Comparison of ENCODE assay signal across 21 mouse cellular contexts in genomic region chr7:128766696-128767095, GRCm38 (mm10). TPM values are rescaled to one million over a fixed set of nuclear protein-coding genes. Genes with fewer than 3 reads are reported as not detected.
DNase-seq lines count a peak whose midpoint lies in the region; ATAC-seq and TF ChIP-seq lines count a peak whose summit lies in the region.
"Had no signal": no experiment of that assay in that cellular context is flagged by ENCODE, and none has a peak within 500 bp of the region (broad histone marks: within the 10 kb centered on the region; RNA-seq: fewer than 3 reads in every experiment).

No protein-coding gene starts in this region.

- H3K27ac ChIP-seq in heart, embryonic 15.5 days: peak overlapping the region; percentile 63; the same call in 1 of the 2 replicates
- H3K27ac ChIP-seq in heart, adult 2 months: no peak overlapping the region
- no peak overlapping the region for H3K27ac ChIP-seq in limb, embryonic 14.5 days (replicated peaks; ENCODE audit: low read depth, low read length)
- no peak overlapping the region for H3K27ac ChIP-seq in limb, embryonic 10.5 days
- H3K27ac ChIP-seq in stomach, embryonic 16.5 days (ENCODE audit: low read length): no peak overlapping the region
- H3K27ac ChIP-seq: forebrain, embryonic 12.5 days; hindbrain, embryonic 14.5 days; kidney, postnatal 0 days; midbrain, embryonic 15.5 days; neural tube, embryonic 15.5 days had no signal

- intact Hi-C loops in heart, adult 2 months (cut with DNase I): no loop called here

- no peaks in the 10 kb centered on the region for H3K9me3 ChIP-seq in heart, embryonic 15.5 days (replicated peaks)
- no peaks in the 10 kb centered on the region for H3K9me3 ChIP-seq in limb, embryonic 14.5 days (ENCODE audit: control insufficient read depth, low read length)
- H3K9me3 ChIP-seq in limb, embryonic 10.5 days (replicated peaks): no peaks in the 10 kb centered on the region
- H3K9me3 ChIP-seq in stomach, embryonic 16.5 days (replicated peaks; ENCODE audit: control insufficient read depth, low read length): no peaks in the 10 kb centered on the region
- H3K9me3 ChIP-seq: forebrain, embryonic 12.5 days; G1E; megakaryocyte, embryonic 14.5 days; midbrain, embryonic 15.5 days; neural tube, embryonic 15.5 days had no signal

- TF ChIP-seq POLR2A in heart, adult 2 months (IDR thresholded peaks at IDR 0.05; ENCODE audit: insufficient read depth, low read depth, low read length): no peak
- no peak for TF ChIP-seq POLR2A in limb, embryonic 14.5 days (IDR thresholded peaks at IDR 0.05; ENCODE audit: borderline replicate concordance, extremely low read depth, insufficient read depth, insufficient read length)

- peaks cover 4% of the 10 kb centered on the region; the same call in 1 of the 2 replicates for H3K4me1 ChIP-seq in heart, embryonic 15.5 days (replicated peaks)
- H3K4me1 ChIP-seq in heart, adult 2 months (ENCODE audit: control insufficient read depth, insufficient read depth, low read length): no peaks in the 10 kb centered on the region
- H3K4me1 ChIP-seq in limb, embryonic 14.5 days (ENCODE audit: control insufficient read depth, insufficient read depth, low read length): no peaks in the 10 kb centered on the region
- no peaks in the 10 kb centered on the region for H3K4me1 ChIP-seq in limb, embryonic 10.5 days
- H3K4me1 ChIP-seq in stomach, embryonic 16.5 days (ENCODE audit: control insufficient read depth, insufficient read depth, low read length): no peaks in the 10 kb centered on the region
- H3K4me1 ChIP-seq: forebrain, embryonic 12.5 days; megakaryocyte, embryonic 14.5 days; midbrain, embryonic 15.5 days; neural tube, embryonic 15.5 days had no signal

- ATAC-seq in heart, embryonic 15.5 days (replicated peaks; ENCODE audit: insufficient number of reproducible peaks, insufficient read depth, low FRiP score, low read depth): peak; percentile 47; the same call in 1 of the 2 replicates
- ATAC-seq in limb, embryonic 14.5 days (ENCODE audit: low FRiP score, low read depth): no peak
- peak; percentile 74 for ATAC-seq in stomach, embryonic 16.5 days (ENCODE audit: insufficient read depth, low FRiP score)
- ATAC-seq: liver, postnatal 0 days; midbrain, embryonic 15.5 days had no signal

- no peak for TF ChIP-seq CTCF in heart, adult 2 months (IDR thresholded peaks at IDR 0.05)

- H3K4me2 ChIP-seq in heart, embryonic 15.5 days: no peak overlapping the region
- H3K4me2 ChIP-seq in limb, embryonic 14.5 days (replicated peaks; ENCODE audit: low read depth, low read length, severe bottlenecking): no peak overlapping the region
- no peak overlapping the region for H3K4me2 ChIP-seq in stomach, embryonic 16.5 days (ENCODE audit: low read depth, low read length)
- H3K4me2 ChIP-seq: forebrain, embryonic 12.5 days; hindbrain, embryonic 14.5 days; midbrain, embryonic 15.5 days; neural tube, embryonic 15.5 days had no signal

- TF ChIP-seq EP300 in heart, adult 2 months (IDR thresholded peaks at IDR 0.05; ENCODE audit: insufficient read depth, low read depth, low read length): no peak

- no peaks in the 10 kb centered on the region for H3K79me2 ChIP-seq in heart, adult 2 months (replicated peaks; ENCODE audit: control insufficient read depth, insufficient read depth, low read length)

- H3K36me3 ChIP-seq in heart, embryonic 15.5 days: peaks cover 76% of the 10 kb centered on the region
- H3K36me3 ChIP-seq in heart, adult 2 months (ENCODE audit: control insufficient read depth, insufficient read depth, low read length): peaks cover 5% of the 10 kb centered on the region
- peaks cover 89% of the 10 kb centered on the region for H3K36me3 ChIP-seq in limb, embryonic 14.5 days (ENCODE audit: control insufficient read depth, insufficient read depth, low read length)
- H3K36me3 ChIP-seq in limb, embryonic 10.5 days: peaks cover 94% of the 10 kb centered on the region
- peaks cover 40% of the 10 kb centered on the region for H3K36me3 ChIP-seq in stomach, embryonic 16.5 days (ENCODE audit: control insufficient read depth, insufficient read depth, low read length)

- peak; percentile 36 to 64 for DNase-seq in cerebellum, postnatal 25 days
- DNase-seq in cerebellum, adult 11 months: no peak
- no peak for DNase-seq in heart, adult 2 months
- peak; percentile 25 for DNase-seq in limb, embryonic 14.5 days (ENCODE audit: low spot score)
- DNase-seq in limb, embryonic 10.5 days (ENCODE audit: low spot score): no peak
- no peak for DNase-seq in adrenal gland, adult 8-10 months
- DNase-seq: adrenal gland, postnatal 36 days; gastrocnemius, postnatal 10 days; kidney, adult 11 months; liver, postnatal 0 days; lung, postnatal 14 days; right cerebral cortex, postnatal 25 days had no signal

- H3K9ac ChIP-seq in heart, embryonic 15.5 days: no peak overlapping the region
- H3K9ac ChIP-seq in heart, adult 2 months (ENCODE audit: low read depth, low read length): no peak overlapping the region
- no peak overlapping the region for H3K9ac ChIP-seq in limb, embryonic 14.5 days (ENCODE audit: low read depth, low read length, severe bottlenecking)
- H3K9ac ChIP-seq in stomach, embryonic 16.5 days (ENCODE audit: low read length): no peak overlapping the region
- H3K9ac ChIP-seq: forebrain, embryonic 12.5 days; hindbrain, embryonic 14.5 days; liver, postnatal 0 days; midbrain, embryonic 15.5 days; neural tube, embryonic 15.5 days had no signal

- no peaks in the 10 kb centered on the region for H3K27me3 ChIP-seq in heart, embryonic 15.5 days
- H3K27me3 ChIP-seq in heart, adult 2 months (ENCODE audit: control insufficient read depth, insufficient read depth, low read length): no peaks in the 10 kb centered on the region
- H3K27me3 ChIP-seq in limb, embryonic 14.5 days (ENCODE audit: control insufficient read depth, insufficient read depth, low read length): no peaks in the 10 kb centered on the region
- no peaks in the 10 kb centered on the region for H3K27me3 ChIP-seq in limb, embryonic 10.5 days (ENCODE audit: low read depth, poor library complexity, severe bottlenecking)
- no peaks in the 10 kb centered on the region for H3K27me3 ChIP-seq in stomach, embryonic 16.5 days (ENCODE audit: control insufficient read depth, insufficient read depth, low read length)
- H3K27me3 ChIP-seq: forebrain, embryonic 12.5 days; megakaryocyte, embryonic 14.5 days; midbrain, embryonic 15.5 days; neural tube, embryonic 15.5 days had no signal

- no peak overlapping the region for H3K4me3 ChIP-seq in heart, embryonic 15.5 days
- H3K4me3 ChIP-seq in heart, adult 2 months: no peak overlapping the region
- H3K4me3 ChIP-seq in limb, embryonic 14.5 days (replicated peaks; ENCODE audit: low read length): no peak overlapping the region
- H3K4me3 ChIP-seq in limb, embryonic 10.5 days: no peak overlapping the region
- no peak overlapping the region for H3K4me3 ChIP-seq in stomach, embryonic 16.5 days (replicated peaks; ENCODE audit: low read length)
- H3K4me3 ChIP-seq: forebrain, embryonic 12.5 days; megakaryocyte, embryonic 14.5 days; midbrain, embryonic 15.5 days; neural tube, embryonic 15.5 days had no signal

RNA-seq across cellular contexts. Expression of gene Sec23ip, which starts 22.0 kb away (rescaled TPM):
- 25.5 and 29.9 TPM in 2 replicates for polyA plus RNA-seq in heart, embryonic 15.5 days (2015; fragmentation: Nextera tagmentation; extraction: Ambion mirVana)
- total RNA-seq in heart, adult 2 months (2021): 10 to 100 TPM; 25.1 to 26.8 TPM
- polyA plus RNA-seq in heart, adult 2 months (2012; rRNA removed): 26.5 and 33.0 TPM in 2 replicates
- 31.7 and 33.6 TPM in 2 replicates for polyA plus RNA-seq in limb, embryonic 14.5 days (2012; rRNA removed)
- 37.0 and 37.8 TPM in 2 replicates for polyA plus RNA-seq in limb, embryonic 14.5 days (2014; fragmentation: Nextera tagmentation; extraction: Ambion mirVana)
- 37.1 and 39.1 TPM in 2 replicates for polyA plus RNA-seq in limb, embryonic 10.5 days (2016; fragmentation: Nextera tagmentation; extraction: Ambion mirVana)
- polyA plus RNA-seq in stomach, embryonic 16.5 days (2015; fragmentation: Nextera tagmentation; extraction: Ambion mirVana): 34.5 and 34.8 TPM in 2 replicates
- total RNA-seq in adrenal gland, adult 8-10 months (2022): 10 to 100 TPM; 40.6 to 62.4 (median 52.2) TPM

RNA-seq across cellular contexts. Expression of gene Mcmbp, which starts 26.4 kb away (rescaled TPM):
- 34.9 and 39.3 TPM in 2 replicates for polyA plus RNA-seq in heart, embryonic 15.5 days (2015; fragmentation: Nextera tagmentation; extraction: Ambion mirVana)
- 10 to 100 TPM; 23.7 to 25.2 TPM for total RNA-seq in heart, adult 2 months (2021)
- polyA plus RNA-seq in heart, adult 2 months (2012; rRNA removed): 14.0 and 25.0 TPM in 2 replicates
- polyA plus RNA-seq in limb, embryonic 14.5 days (2012; rRNA removed): 45.2 and 51.1 TPM in 2 replicates
- 62.4 and 70.5 TPM in 2 replicates for polyA plus RNA-seq in limb, embryonic 14.5 days (2014; fragmentation: Nextera tagmentation; extraction: Ambion mirVana)
- 76.7 and 78.1 TPM in 2 replicates for polyA plus RNA-seq in limb, embryonic 10.5 days (2016; fragmentation: Nextera tagmentation; extraction: Ambion mirVana)
- polyA plus RNA-seq in stomach, embryonic 16.5 days (2015; fragmentation: Nextera tagmentation; extraction: Ambion mirVana): 44.4 and 46.3 TPM in 2 replicates
- total RNA-seq in adrenal gland, adult 8-10 months (2022): 10 to 100 TPM; 29.2 to 37.8 (median 35.0) TPM

Comparison
In these comparisons a context has a peak if more than half of its experiments do, and no peak if none do; other contexts are left out.
1. DNase-seq: peak in cerebellum, postnatal 25 days (2 of 2) and limb, embryonic 14.5 days (single experiment); none in cerebellum, adult 11 months (single experiment), heart, adult 2 months (0 of 2), limb, embryonic 10.5 days (single experiment) and adrenal gland, adult 8-10 months (single experiment).